Mouse (Mus musculus) cerebellum, adult 11-12 months (tissue): ENCODE measurements around the gene Tapbp.
A peak's percentile ranks its signal among the peaks of the same experiment; 100 is the strongest.

Experiments used
- DNase-seq: peaks from one replicate; pipeline ENCODE4 v3.0.0; 2022

Tapbp gene

GRCm38 (mm10) chr17:33925406-33926116, 9.9 kb downstream of the Tapbp start:
- DNase-seq: peak; percentile 44

- DNase-seq: no peak
These were observed 10.7 kb downstream of the Tapbp start for GRCm38 (mm10) chr17:33926207-33926932.

- DNase-seq: peak; percentile 42
These were observed 12.7 kb downstream of the Tapbp start for GRCm38 (mm10) chr17:33928251-33928947.

- peak; percentile 92 for DNase-seq
These were observed 13.9 kb downstream of the Tapbp start, which contains the start of gene Rgl2 for GRCm38 (mm10) chr17:33929371-33930279. Gene Rgl2 (plus strand): TSS chr17:33929543.

- DNase-seq: peak; percentile 81
These were observed 14.8 kb downstream of the Tapbp start for GRCm38 (mm10) chr17:33930280-33931158.

- DNase-seq: peak; percentile 64
These were observed 15.6 kb downstream of the Tapbp start for GRCm38 (mm10) chr17:33931159-33931866.

GRCm38 (mm10) chr17:33931947-33932346, 16.2 kb downstream of the Tapbp start:
- no peak for DNase-seq

GRCm38 (mm10) chr17:33932448-33932847, 16.7 kb downstream of the Tapbp start:
- DNase-seq: peak; percentile 44

- DNase-seq: peak; percentile 48
These were observed 17.3 kb downstream of the Tapbp start for GRCm38 (mm10) chr17:33932970-33933369.

GRCm38 (mm10) chr17:33935422-33936055, 19.8 kb downstream of the Tapbp start:
- DNase-seq: no peak

GRCm38 (mm10) chr17:33936993-33937392, 21.3 kb downstream of the Tapbp start:
- DNase-seq: no peak

GRCm38 (mm10) chr17:33938783-33939182, 23.1 kb downstream of the Tapbp start:
- no peak for DNase-seq

- peak; percentile 83 for DNase-seq
These were observed 24.6 kb downstream of the Tapbp start, which contains the start of the genes Pfdn6 and Wdr46 for GRCm38 (mm10) chr17:33940206-33940805. Gene Pfdn6 (minus strand): TSS chr17:33940343. Gene Wdr46 (plus strand): TSS chr17:33940660.

GRCm38 (mm10) chr17:33940981-33941380, 25.3 kb downstream of the Tapbp start:
- DNase-seq: peak; percentile 58

GRCm38 (mm10) chr17:33941381-33941780, 25.7 kb downstream of the Tapbp start:
- DNase-seq: no peak

GRCm38 (mm10) chr17:33943454-33943853, 27.8 kb downstream of the Tapbp start:
- no peak for DNase-seq

GRCm38 (mm10) chr17:33947430-33948089, 31.9 kb downstream of the Tapbp start:
- no peak for DNase-seq

- no peak for DNase-seq
These were observed 32.6 kb downstream of the Tapbp start for GRCm38 (mm10) chr17:33948090-33948904.
